Mouse (Mus musculus) embryonic fibroblast, embryonic 13.5 days (primary cell): ENCODE measurements around the gene Acap2.

Source experiments
- CTCF ChIP-seq: IDR thresholded peaks from 2 replicates; pipeline ENCODE4 v1.5.1; 2011; ENCODE audit warnings: mild to moderate bottlenecking, control low read depth, low read length, moderate library complexity, borderline replicate concordance; ENCODE audit not compliant: insufficient read depth
- POLR2A ChIP-seq: IDR thresholded peaks from 2 replicates; pipeline ENCODE4 v1.6.1; 2011; ENCODE audit warnings: low read depth, mild to moderate bottlenecking, control low read depth, low read length, moderate library complexity

- TF ChIP-seq CTCF, result no peak
- TF ChIP-seq POLR2A, result no peak
Observed at GRCm38 (mm10) chr16:31165907-31166306, 35.1 kb downstream of the Acap2 start.
